Mouse (Mus musculus) heart, embryonic 11.5 days (tissue): ENCODE measurements at regions not wholly inside any gene's neighbourhood (a gene's known extent, or its start where the extent isn't known, plus 50 kb on each side); places are given as distances from the start of the nearest gene placed in this dataset.
"Not testable (repeated sequence)": the region's sequence is repeated elsewhere in the genome, so short reads cannot be mapped to it uniquely, and the experiment has no call there.

Experiments
- ATAC-seq: fragments of 200-750 bp; cut with Nextera tagmentation; replicated peaks from 2 replicates; pipeline ENCODE4 v1.8.0; 2017; ENCODE audit warnings: moderate library complexity; ENCODE audit not compliant: insufficient number of reproducible peaks, low FRiP score, low TSS enrichment
- H3K27ac ChIP-seq: fragments of 300-500 bp; sonication (generic); 2 replicates; pipeline ENCODE4 v1.5.1; 2014; ENCODE audit warnings: mild to moderate bottlenecking, low read depth, low read length
- H3K27me3 ChIP-seq: fragments of 300-500 bp; sonication (generic); 2 replicates; pipeline ENCODE4 v1.6.1; 2014; ENCODE audit warnings: mild to moderate bottlenecking, low read length, mixed read lengths; ENCODE audit not compliant: control insufficient read depth, insufficient read depth
- H3K36me3 ChIP-seq: fragments of 300-500 bp; sonication (generic); 2 replicates; pipeline ENCODE4 v1.6.1; 2014; ENCODE audit warnings: mild to moderate bottlenecking, low read length, moderate library complexity, mixed read lengths; ENCODE audit not compliant: control insufficient read depth, insufficient read depth
- H3K4me1 ChIP-seq: fragments of 300-500 bp; sonication (generic); 2 replicates; pipeline ENCODE4 v1.6.1; 2014; ENCODE audit warnings: low read length; ENCODE audit not compliant: control insufficient read depth, insufficient read depth
- H3K4me2 ChIP-seq: fragments of 300-500 bp; sonication (generic); 2 replicates; pipeline ENCODE4 v1.6.1; 2014; ENCODE audit warnings: mild to moderate bottlenecking, moderate library complexity
- H3K4me3 ChIP-seq: fragments of 300-500 bp; sonication (generic); 2 replicates; pipeline ENCODE4 v1.5.1; 2014; ENCODE audit warnings: low read depth, low read length
- H3K9ac ChIP-seq: fragments of 300-500 bp; sonication (generic); 2 replicates; pipeline ENCODE4 v1.6.1; 2014; ENCODE audit warnings: mild to moderate bottlenecking, low read depth, low read length, moderate library complexity
- H3K9me3 ChIP-seq: fragments of 300-500 bp; sonication (generic); replicated peaks from 2 replicates; pipeline ENCODE4 v1.6.1; 2016; ENCODE audit warnings: low read length; ENCODE audit not compliant: control insufficient read depth
- WGBS: fragments of 180-500 bp; shearing (Covaris S2); extraction: QIAGEN DNeasy Blood & Tissue Kit; methylation state at CpG from one replicate; pipeline ENCODE4 v1.1.7; 2014; ENCODE audit not compliant: insufficient replicate concordance; 5-methylcytosine and 5-hydroxymethylcytosine counted together

DNA sequence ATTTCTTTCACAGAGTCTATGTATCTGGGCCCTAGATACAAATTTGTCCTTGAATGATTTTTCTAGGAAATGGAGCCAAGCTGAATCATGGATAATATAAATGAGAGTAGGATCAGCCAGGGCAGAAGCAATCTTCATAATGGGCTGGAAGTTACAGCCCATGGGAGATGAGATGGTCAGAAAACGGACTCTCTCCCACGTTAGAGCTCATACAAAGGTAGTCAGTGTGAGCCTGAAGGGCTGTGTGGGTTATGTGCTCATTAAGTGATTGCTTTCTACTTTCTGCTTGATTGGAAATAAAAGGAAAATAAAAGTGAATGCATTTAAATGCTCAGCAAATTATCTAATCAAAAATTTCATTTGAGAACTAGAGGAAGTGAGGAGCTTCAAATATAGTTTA, 2017.1 kb upstream of the Pcdh20 start:
- no peak overlapping the region for H3K9ac ChIP-seq
- no peaks in the 10 kb centered on the region for H3K9me3 ChIP-seq
- no peaks in the 10 kb centered on the region for H3K36me3 ChIP-seq
- 85% methylated on average over 2 of the region's 2 CpGs for WGBS
- no peak for ATAC-seq
- H3K4me1 ChIP-seq, result no peaks in the 10 kb centered on the region
- H3K4me2 ChIP-seq, result no peak overlapping the region
- no peaks in the 10 kb centered on the region for H3K27me3 ChIP-seq
- H3K4me3 ChIP-seq, result no peak overlapping the region
- H3K27ac ChIP-seq, result no peak overlapping the region

DNA sequence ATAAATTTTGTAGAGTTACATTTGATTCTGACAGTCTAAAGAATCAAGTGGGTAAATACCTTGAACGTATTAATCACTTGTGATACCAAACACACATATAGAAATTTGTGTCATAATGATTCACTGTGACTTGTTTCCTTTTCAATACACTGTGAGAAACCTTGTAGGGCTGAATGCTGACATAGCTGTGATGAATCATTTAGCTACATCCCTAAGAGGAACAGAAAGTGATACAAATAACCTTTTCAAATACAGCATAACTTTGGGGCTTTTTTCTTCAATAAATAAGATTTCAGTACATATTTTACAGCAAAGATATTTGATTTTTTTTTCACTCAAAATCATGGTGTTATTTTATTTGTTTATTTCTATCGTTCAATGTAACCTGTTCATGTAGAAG, 1976.8 kb upstream of the Pcdh20 start:
- no peaks in the 10 kb centered on the region for H3K27me3 ChIP-seq
- H3K4me1 ChIP-seq, result no peaks in the 10 kb centered on the region
- H3K27ac ChIP-seq, result no peak overlapping the region
- H3K36me3 ChIP-seq, result no peaks in the 10 kb centered on the region
- no peak for ATAC-seq
- 64% methylated on average over 2 of the region's 2 CpGs for WGBS
- H3K9ac ChIP-seq, result no peak overlapping the region
- H3K9me3 ChIP-seq, result no peaks in the 10 kb centered on the region
- no peak overlapping the region for H3K4me2 ChIP-seq
- H3K4me3 ChIP-seq, result no peak overlapping the region

DNA sequence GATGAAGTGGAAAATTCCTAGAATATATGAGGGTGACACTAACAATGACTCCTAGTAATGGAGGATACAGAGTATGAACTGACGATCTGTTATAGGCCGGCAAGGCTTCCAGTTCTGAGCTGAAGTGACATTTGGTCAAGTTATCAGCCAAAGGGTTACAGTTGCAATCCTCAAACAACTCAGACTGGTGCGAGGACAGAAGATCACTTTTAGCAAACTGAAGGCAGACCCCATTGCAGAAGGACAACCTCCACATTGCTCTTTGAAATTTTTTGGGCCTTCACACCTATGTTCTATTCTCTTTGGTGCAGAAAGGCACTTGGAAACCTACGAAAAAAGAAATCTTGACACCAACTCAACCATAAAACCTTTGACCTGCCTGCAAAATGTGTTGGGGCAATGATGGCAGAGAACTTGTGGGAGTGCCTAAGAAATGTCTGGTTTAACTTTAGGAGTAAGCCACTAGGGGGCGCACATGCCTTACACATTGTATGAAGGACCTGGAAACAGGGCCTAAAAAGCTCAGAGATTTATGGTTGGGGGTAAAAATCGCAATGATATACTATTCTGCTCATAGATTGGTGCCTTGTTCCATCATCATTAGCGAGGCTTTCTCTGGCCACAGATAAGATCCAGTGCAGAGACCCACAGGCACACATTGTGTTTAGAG, 1961.8 kb upstream of the Pcdh20 start:
- ATAC-seq, result 0 out of 2 replicates have a peak, but pooled peaks have one; percentile 14
- no peak overlapping the region for H3K9ac ChIP-seq
- H3K4me1 ChIP-seq, result no peaks in the 10 kb centered on the region
- no peaks in the 10 kb centered on the region for H3K9me3 ChIP-seq
- 44% methylated on average over 7 of the region's 7 CpGs for WGBS
- no peaks in the 10 kb centered on the region for H3K27me3 ChIP-seq
- H3K36me3 ChIP-seq, result no peaks in the 10 kb centered on the region
- H3K4me3 ChIP-seq, result no peak overlapping the region
- no peak overlapping the region for H3K27ac ChIP-seq
- H3K4me2 ChIP-seq, result no peak overlapping the region

DNA sequence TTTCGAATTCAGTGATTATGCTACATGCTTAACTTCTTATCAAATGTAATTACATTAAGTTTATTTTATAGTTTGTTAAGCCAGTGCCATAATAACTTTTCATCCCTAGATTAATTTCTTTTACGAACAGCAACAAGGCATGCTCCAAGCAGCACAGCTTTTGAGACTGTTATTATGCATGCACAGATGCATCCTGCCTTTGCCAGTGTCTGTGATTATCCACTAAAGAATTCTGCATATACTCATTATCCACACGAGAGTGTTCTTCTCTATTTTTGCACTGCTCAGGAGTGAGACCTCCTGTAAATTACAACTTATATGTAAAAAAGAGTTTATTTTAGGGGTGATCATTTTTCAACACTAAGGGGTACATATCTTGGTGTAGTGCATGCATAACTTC, 1941.5 kb upstream of the Pcdh20 start:
- no peak overlapping the region for H3K4me3 ChIP-seq
- H3K4me2 ChIP-seq, result no peak overlapping the region
- H3K36me3 ChIP-seq, result no peaks in the 10 kb centered on the region
- no peak for ATAC-seq
- no peak overlapping the region for H3K9ac ChIP-seq
- H3K4me1 ChIP-seq, result no peaks in the 10 kb centered on the region
- 69% methylated on average over 3 of the region's 3 CpGs for WGBS
- no peak overlapping the region for H3K27ac ChIP-seq
- no peaks in the 10 kb centered on the region for H3K9me3 ChIP-seq
- H3K27me3 ChIP-seq, result no peaks in the 10 kb centered on the region

DNA sequence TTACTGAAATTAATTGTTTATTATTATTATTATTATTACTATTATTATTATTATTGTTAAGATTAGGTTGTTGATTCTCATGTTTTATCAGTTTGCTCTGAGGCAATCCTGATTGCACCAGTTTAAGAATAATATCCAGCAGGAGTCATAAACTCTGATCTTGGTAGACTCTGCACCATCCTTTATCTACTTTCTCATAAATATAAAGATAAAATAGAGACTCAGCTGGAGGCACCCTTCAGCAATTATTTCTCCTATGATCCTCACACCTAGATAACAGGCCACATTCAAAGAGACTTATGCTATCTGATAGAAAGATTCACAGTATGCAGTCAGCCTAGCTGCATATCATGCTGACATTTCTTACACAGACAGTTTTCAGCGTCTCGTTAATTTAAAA, 1935.2 kb upstream of the Pcdh20 start:
- no peak overlapping the region for H3K4me3 ChIP-seq
- H3K27me3 ChIP-seq, result no peaks in the 10 kb centered on the region
- no peak overlapping the region for H3K4me2 ChIP-seq
- no peak overlapping the region for H3K27ac ChIP-seq
- 77% methylated on average over 2 of the region's 2 CpGs for WGBS
- no peaks in the 10 kb centered on the region for H3K9me3 ChIP-seq
- no peaks in the 10 kb centered on the region for H3K36me3 ChIP-seq
- no peak for ATAC-seq
- no peak overlapping the region for H3K9ac ChIP-seq
- H3K4me1 ChIP-seq, result no peaks in the 10 kb centered on the region

DNA sequence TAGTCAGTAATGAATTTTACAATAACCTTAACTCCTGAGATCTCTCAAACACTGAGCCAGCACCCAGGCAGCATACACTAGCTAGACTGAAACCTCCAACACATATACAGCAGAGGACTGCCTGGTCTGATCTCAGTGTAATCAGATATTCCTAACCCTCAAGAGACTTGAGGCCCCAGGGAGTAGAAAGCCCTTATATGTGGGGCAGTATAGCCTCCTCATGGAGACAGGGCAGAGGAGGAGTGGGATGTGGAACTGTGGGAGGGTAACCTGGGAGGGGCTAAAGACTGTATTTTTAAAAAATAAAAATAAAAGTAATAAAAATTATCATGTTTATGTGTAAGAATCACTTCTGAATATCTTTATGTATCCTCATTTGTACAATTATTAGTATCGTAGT, 1934.3 kb upstream of the Pcdh20 start:
- Histone ChIP-seq H3K9ac (no peak overlapping the region), H3K4me3 (no peak overlapping the region), H3K27ac (no peak overlapping the region), H3K27me3 (no peaks in the 10 kb centered on the region), H3K4me2 (no peak overlapping the region), H3K9me3 (no peaks in the 10 kb centered on the region), H3K36me3 (no peaks in the 10 kb centered on the region), H3K4me1 (no peaks in the 10 kb centered on the region)
- 98% methylated on average over 1 of the region's 1 CpGs for WGBS
- no peak for ATAC-seq

DNA sequence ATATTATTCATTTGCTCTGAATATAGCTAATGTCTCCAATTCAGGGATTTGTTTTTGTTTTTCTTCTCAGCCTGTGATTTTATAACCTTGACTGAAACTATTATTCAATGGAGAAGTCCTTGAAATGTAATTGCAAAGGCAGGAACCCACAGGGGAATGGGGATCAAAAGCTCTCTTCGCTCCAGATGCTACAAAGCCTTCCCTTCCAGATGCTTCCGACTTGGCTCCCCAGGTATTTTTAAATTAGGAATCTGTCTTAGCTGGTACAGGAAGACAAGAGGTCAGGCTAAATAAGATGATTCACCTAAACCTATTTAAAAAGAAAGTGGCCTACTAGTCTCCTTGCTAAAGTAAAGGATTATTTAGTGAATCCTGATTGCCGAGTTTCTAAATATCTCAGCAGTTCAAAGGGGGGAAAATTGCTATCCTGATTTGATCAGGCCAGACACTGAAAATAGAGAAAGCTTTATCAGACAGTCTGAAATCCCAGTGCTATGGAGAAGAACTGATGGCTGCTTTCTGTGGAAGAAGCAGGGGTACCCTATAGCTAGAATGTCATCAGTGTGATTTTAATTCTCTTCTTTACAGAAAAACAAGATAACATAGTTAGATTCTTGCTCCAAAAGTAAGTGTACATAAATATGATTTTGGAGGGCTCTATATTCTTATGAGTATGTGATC, 1896.2 kb upstream of the Pcdh20 start:
- Histone ChIP-seq H3K27me3 (no peaks in the 10 kb centered on the region), H3K9ac (no peak overlapping the region), H3K4me3 (no peak overlapping the region), H3K4me1 (no peaks in the 10 kb centered on the region), H3K9me3 (no peaks in the 10 kb centered on the region), H3K4me2 (no peak overlapping the region), H3K36me3 (no peaks in the 10 kb centered on the region), H3K27ac (no peak overlapping the region)
- no peak for ATAC-seq
- WGBS, result 66% methylated on average over 3 of the region's 3 CpGs

DNA sequence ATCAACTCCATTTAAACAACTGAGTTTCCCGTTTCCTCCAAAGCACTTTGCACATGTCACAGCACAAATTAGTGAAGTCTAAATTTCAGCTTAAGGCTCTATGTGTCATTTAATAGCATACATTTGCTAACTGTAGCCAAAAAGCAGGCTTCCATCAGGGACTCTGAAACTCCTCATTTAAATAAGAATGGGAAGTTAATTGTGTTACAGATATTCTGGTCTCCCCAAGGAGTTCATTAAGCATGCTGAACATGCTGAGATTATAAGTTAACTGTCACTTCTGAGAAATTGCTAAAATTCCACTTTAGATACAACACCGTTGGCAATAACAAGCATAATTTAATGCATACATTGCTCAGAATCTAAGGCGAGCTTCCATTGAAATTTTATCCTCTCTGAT, 1863.3 kb upstream of the Pcdh20 start:
- no peak overlapping the region for H3K4me2 ChIP-seq
- no peak for ATAC-seq
- H3K27me3 ChIP-seq, result no peaks in the 10 kb centered on the region
- no peak overlapping the region for H3K27ac ChIP-seq
- no peak overlapping the region for H3K4me3 ChIP-seq
- H3K9me3 ChIP-seq, result no peaks in the 10 kb centered on the region
- no peaks in the 10 kb centered on the region for H3K4me1 ChIP-seq
- 71% methylated on average over 3 of the region's 3 CpGs for WGBS
- no peaks in the 10 kb centered on the region for H3K36me3 ChIP-seq
- no peak overlapping the region for H3K9ac ChIP-seq

DNA sequence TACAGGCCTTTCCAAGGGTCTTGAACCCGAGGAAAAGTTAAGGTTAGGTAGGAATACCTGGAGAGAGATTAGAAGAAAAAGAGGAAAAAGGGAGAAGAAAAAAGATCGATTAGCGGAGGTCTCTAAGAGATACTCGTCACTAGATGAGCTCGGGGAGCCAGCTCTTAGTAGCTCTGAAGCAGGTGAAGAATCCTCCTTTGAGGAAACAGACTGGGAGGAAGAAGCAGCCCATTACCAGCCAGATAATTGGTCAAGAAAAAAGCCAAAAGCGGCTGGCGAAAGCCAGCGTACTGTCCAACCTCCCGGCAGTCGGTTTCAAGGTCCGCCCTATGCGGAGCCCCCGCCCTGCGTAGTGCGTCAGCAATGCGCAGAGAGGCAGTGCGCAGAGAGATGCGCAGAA, 1824.3 kb upstream of the Pcdh20 start:
- not testable (repeated sequence) for H3K36me3 ChIP-seq, H3K9ac ChIP-seq, H3K4me1 ChIP-seq, H3K27me3 ChIP-seq, H3K9me3 ChIP-seq, H3K4me3 ChIP-seq, ATAC-seq, H3K4me2 ChIP-seq, H3K27ac ChIP-seq
- WGBS, result 95% methylated on average over 10 of the region's 18 CpGs
